Mouse (Mus musculus) forebrain, embryonic 15.5 days (tissue): Measurements from ENCODE around the gene Mndal. TPM values are rescaled to one million over a fixed set of nuclear protein-coding genes. Genes with fewer than 3 reads are reported as not detected.
"Not testable (repeated sequence)": the region's sequence is repeated elsewhere in the genome, so short reads cannot be mapped to it uniquely, and the experiment has no call there.

Experiments
- ATAC-seq: fragments of 200-750 bp; cut with Nextera tagmentation; replicated peaks from 2 replicates; pipeline ENCODE4 v1.8.0; 2017; ENCODE audit warnings: mild to moderate bottlenecking, moderate TSS enrichment, moderate library complexity
- H3K27ac ChIP-seq: fragments of 300-500 bp; sonication (generic); replicated peaks from 2 replicates; pipeline ENCODE4 v1.5.1; 2015; ENCODE audit warnings: mild to moderate bottlenecking, inconsistent platforms
- H3K27me3 ChIP-seq: fragments of 300-500 bp; sonication (generic); 2 replicates; pipeline ENCODE4 v1.6.1; 2015; ENCODE audit warnings: inconsistent platforms
- H3K36me3 ChIP-seq: fragments of 300-500 bp; sonication (generic); 2 replicates; pipeline ENCODE4 v1.6.1; 2015; ENCODE audit warnings: mild to moderate bottlenecking, inconsistent platforms
- H3K4me1 ChIP-seq: fragments of 300-500 bp; sonication (generic); 2 replicates; pipeline ENCODE4 v1.6.1; 2015; ENCODE audit warnings: inconsistent platforms
- H3K4me2 ChIP-seq: fragments of 300-500 bp; sonication (generic); replicated peaks from 2 replicates; pipeline ENCODE4 v1.6.1; 2015; ENCODE audit warnings: mild to moderate bottlenecking, inconsistent platforms
- H3K4me3 ChIP-seq: fragments of 300-500 bp; sonication (generic); 2 replicates; pipeline ENCODE4 v1.5.1; 2015; ENCODE audit warnings: mild to moderate bottlenecking, inconsistent platforms
- H3K9ac ChIP-seq: fragments of 300-500 bp; sonication (generic); replicated peaks from 2 replicates; pipeline ENCODE4 v1.6.1; 2015; ENCODE audit warnings: mild to moderate bottlenecking, inconsistent platforms
- H3K9me3 ChIP-seq: fragments of 300-500 bp; sonication (generic); 2 replicates; pipeline ENCODE4 v1.6.1; 2016; ENCODE audit warnings: inconsistent platforms
- whole genome bisulfite sequencing: fragments of 180-500 bp; shearing (Covaris S2); methylation state at CpG from one replicate; pipeline ENCODE4 v1.1.7; 2015; ENCODE audit warnings: mixed read lengths; 5-methylcytosine and 5-hydroxymethylcytosine counted together
- polyA plus RNA-seq: library from polyadenylated mRNA; unstranded; fragments of >200 nt; fragmentation: Nextera tagmentation; extraction: Ambion mirVana; gene quantifications from 2 replicates; pipeline ENCODE4 v1.2.1, GENCODE M21; 2015

The Mndal gene
- polyA plus RNA-seq, 1 experiment from 2014 or later, result 3.5 TPM

DNA sequence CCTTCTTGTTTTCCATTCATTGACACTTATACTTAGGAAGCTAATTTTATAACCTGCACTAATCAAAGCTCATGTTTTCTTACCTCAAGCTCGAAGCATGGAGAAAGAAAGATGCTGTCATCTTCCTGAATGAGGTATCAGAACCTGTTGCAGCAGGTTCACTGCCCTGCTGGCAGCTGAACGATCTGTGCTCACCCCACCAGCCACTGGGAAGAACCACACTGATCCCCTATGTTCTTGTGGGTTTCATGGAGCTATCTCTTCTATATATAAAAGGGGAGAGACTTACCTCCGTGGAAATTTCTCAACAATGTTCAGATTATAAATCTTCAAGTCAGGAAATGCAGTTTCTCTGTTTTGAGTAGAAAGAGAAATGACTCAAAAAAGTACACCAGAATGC lies 140.1 kb downstream of the Mndal start:
- not testable (repeated sequence) for H3K4me3 ChIP-seq, ATAC-seq, H3K4me2 ChIP-seq, H3K9ac ChIP-seq, H3K36me3 ChIP-seq, H3K27ac ChIP-seq, H3K9me3 ChIP-seq, H3K4me1 ChIP-seq, H3K27me3 ChIP-seq
- 80% methylated on average over 3 of the region's 3 CpGs for WGBS

DNA sequence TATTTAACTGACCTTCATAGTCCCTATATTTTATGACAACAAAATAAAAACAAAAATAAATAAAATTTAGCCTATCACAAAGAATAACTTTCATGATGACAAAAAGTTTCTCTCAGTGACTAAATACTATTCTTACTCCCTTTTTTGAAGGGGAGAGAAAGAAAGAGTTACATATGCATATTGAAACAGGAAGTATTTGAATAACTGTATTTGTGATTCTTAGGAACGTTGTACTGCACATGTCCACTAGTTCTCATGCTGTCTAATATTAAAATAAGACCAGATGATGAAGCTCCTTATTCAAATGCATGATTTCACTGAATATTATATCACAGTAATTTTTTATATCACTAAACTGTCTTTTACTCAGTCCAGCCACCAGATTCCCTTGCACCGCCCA lies 140.5 kb downstream of the Mndal start:
- H3K9me3 ChIP-seq, ATAC-seq, H3K4me3 ChIP-seq, H3K27ac ChIP-seq, H3K4me2 ChIP-seq, H3K9ac ChIP-seq, H3K36me3 ChIP-seq, H3K4me1 ChIP-seq, H3K27me3 ChIP-seq: not testable (repeated sequence)
- 83% methylated on average over 2 of the region's 2 CpGs for whole genome bisulfite sequencing

Other genes starting within 250 kb of the Mndal start
- 0.27 and 0.45 TPM in 2 replicates for gene Ifi207, start 200.7 kb downstream of the Mndal start, polyA plus RNA-seq
- 0.55 and 0.59 TPM in 2 replicates for gene Ifi204, start 175.5 kb downstream of the Mndal start, polyA plus RNA-seq
- 0.19 TPM in 2 replicates for gene Ifi211, start 29.4 kb downstream of the Mndal start, polyA plus RNA-seq
- 2.3 and 2.7 TPM in 2 replicates for gene Ifi203, start 181 bp upstream of the Mndal start, polyA plus RNA-seq
- not detected in 2 replicates for gene Ifi202b, start 40.3 kb upstream of the Mndal start, polyA plus RNA-seq
- gene Ifi205, start 89.3 kb upstream of the Mndal start, polyA plus RNA-seq, result not detected in 2 replicates
- not detected in 2 replicates for gene Olfr433, start 98.2 kb upstream of the Mndal start, polyA plus RNA-seq
- gene Olfr432, start 106.7 kb upstream of the Mndal start, polyA plus RNA-seq, result not detected in 2 replicates
- gene Olfr430, start 124.1 kb upstream of the Mndal start, polyA plus RNA-seq, result not detected in 2 replicates
- gene Olfr429, start 141.8 kb upstream of the Mndal start, polyA plus RNA-seq, result not detected in 2 replicates
- not detected in 2 replicates for gene Olfr427, start 154.4 kb upstream of the Mndal start, polyA plus RNA-seq
- gene Olfr231, start 178.7 kb upstream of the Mndal start, polyA plus RNA-seq, result not detected in 2 replicates
- gene Olfr424, start 189.0 kb upstream of the Mndal start, polyA plus RNA-seq, result not detected in 2 replicates
- gene Olfr420, start 213.1 kb upstream of the Mndal start, polyA plus RNA-seq, result not detected in 2 replicates
- 0.08 and 0.13 TPM in 2 replicates for gene Spta1, start 230.3 kb upstream of the Mndal start, polyA plus RNA-seq